Mouse (Mus musculus) stomach, postnatal 0 days (tissue): ENCODE data around the gene Rin1.
A peak's percentile ranks its signal among the peaks of the same experiment; 100 is the strongest.

Experiments used
- CTCF ChIP-seq: IDR thresholded peaks from 2 replicates; pipeline ENCODE4 v1.5.1; 2016; ENCODE audit warnings: antibody characterized with exemption, low read depth, mild to moderate bottlenecking, moderate library complexity
- EP300 ChIP-seq: optimal IDR thresholded peaks from 2 replicates; pipeline ENCODE3; 2016; ENCODE audit warnings: antibody characterized with exemption

- peak; percentile 23; the same call in 1 of the 2 replicates for TF ChIP-seq CTCF
- no peak for TF ChIP-seq EP300
Observed at GRCm38 (mm10) chr19:5048138-5049056, 1.9 kb upstream of the Rin1 start.
